ENCODE assay signal across 8 mouse cellular contexts in the genomic region with DNA sequence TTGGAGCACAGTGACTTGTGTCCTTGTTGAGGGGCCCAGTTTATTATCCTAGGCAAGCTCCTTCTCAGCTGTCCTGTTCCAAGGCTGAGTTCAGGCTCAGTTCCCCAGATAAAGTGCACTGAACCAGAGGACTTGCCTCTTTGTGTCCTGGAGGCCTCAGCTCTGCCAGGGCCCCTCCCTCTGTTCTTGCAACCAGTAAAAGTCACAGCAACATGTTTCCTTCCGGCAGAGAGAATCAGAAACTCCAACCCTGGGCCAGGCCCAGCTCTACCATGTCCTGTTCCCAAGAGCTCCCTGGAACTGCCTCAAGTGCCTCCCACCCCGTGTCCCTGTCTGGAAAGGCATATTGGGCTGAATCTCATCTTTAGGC. TPM values are rescaled to one million over a fixed set of nuclear protein-coding genes. Genes with fewer than 3 reads are reported as not detected.
DNase-seq lines count a peak whose midpoint lies in the region; ATAC-seq lines count a peak whose summit lies in the region.

No protein-coding gene starts in this region.

- 0 out of 2 replicates have a peak overlapping the region, but pooled peaks have one; percentile 38 for H3K27ac ChIP-seq in neural tube, embryonic 13.5 days (replicated peaks)
- no peak overlapping the region for H3K27ac ChIP-seq in midbrain, embryonic 10.5 days (replicated peaks)

- H3K4me1 ChIP-seq in neural tube, embryonic 13.5 days (replicated peaks), result 0 out of 2 replicates have a peak, but pooled peaks cover 5% of the 10 kb centered on the region
- H3K4me1 ChIP-seq in midbrain, embryonic 10.5 days, result peaks cover 7% of the 10 kb centered on the region; the same call in 1 of the 2 replicates

- DNase-seq in neural tube, embryonic 10.5 days (ENCODE audit: extremely low spot score, low spot score), result no peak
- peak; percentile 50 for DNase-seq in gastrocnemius, postnatal 10 days
- DNase-seq in kidney, adult 18-20 months, result peak; percentile 75
- DNase-seq in lung, postnatal 4 days, result peak; percentile 70 to 82
- DNase-seq in layer of hippocampus, adult 9-11 months, result no peak
- DNase-seq in right cerebral cortex, postnatal 4 days, result no peak
- DNase-seq in midbrain, embryonic 10.5 days (ENCODE audit: low spot score), result no peak

- WGBS in neural tube, embryonic 13.5 days, result 44% methylated on average over 2 of the region's 2 CpGs
- 66% methylated on average over 2 of the region's 2 CpGs for whole genome bisulfite sequencing in midbrain, embryonic 10.5 days

- no peak overlapping the region for H3K9ac ChIP-seq in neural tube, embryonic 13.5 days

- no peaks in the 10 kb centered on the region for H3K9me3 ChIP-seq in neural tube, embryonic 13.5 days
- H3K9me3 ChIP-seq in midbrain, embryonic 10.5 days (replicated peaks), result no peaks in the 10 kb centered on the region

- no peak overlapping the region for H3K4me3 ChIP-seq in neural tube, embryonic 13.5 days
- H3K4me3 ChIP-seq in midbrain, embryonic 10.5 days, result no peak overlapping the region

- H3K27me3 ChIP-seq in neural tube, embryonic 13.5 days, result no peaks in the 10 kb centered on the region
- no peaks in the 10 kb centered on the region for H3K27me3 ChIP-seq in midbrain, embryonic 10.5 days (ENCODE audit: low read depth, poor library complexity, severe bottlenecking)

- H3K36me3 ChIP-seq in neural tube, embryonic 13.5 days, result peaks cover 30% of the 10 kb centered on the region
- H3K36me3 ChIP-seq in midbrain, embryonic 10.5 days, result peaks cover 30% of the 10 kb centered on the region

- H3K4me2 ChIP-seq in neural tube, embryonic 13.5 days, result no peak overlapping the region

- no peak for ATAC-seq in neural tube, embryonic 13.5 days (ENCODE audit: low read depth)

RNA-seq across cellular contexts. Expression of gene Castor1, which starts 14.3 kb away (rescaled TPM):
- 3.5 and 4.1 TPM in 2 replicates for polyA plus RNA-seq in neural tube, embryonic 13.5 days (2015; fragmentation: Nextera tagmentation; extraction: Ambion mirVana)
- total RNA-seq in gastrocnemius, postnatal 10 days (2021), result 1 to 10 TPM; 5.9 to 6.9 TPM
- polyA plus RNA-seq in midbrain, embryonic 10.5 days (2016; fragmentation: Nextera tagmentation; extraction: Ambion mirVana), result 2.7 and 3.4 TPM in 2 replicates

RNA-seq across cellular contexts. Expression of gene Tbc1d10a, which starts 17.1 kb away (rescaled TPM):
- polyA plus RNA-seq in neural tube, embryonic 13.5 days (2015; fragmentation: Nextera tagmentation; extraction: Ambion mirVana), result 30.0 and 30.3 TPM in 2 replicates
- 1 to 10 TPM; 6.1 to 8.2 TPM for total RNA-seq in gastrocnemius, postnatal 10 days (2021)
- 26.3 and 26.4 TPM in 2 replicates for polyA plus RNA-seq in midbrain, embryonic 10.5 days (2016; fragmentation: Nextera tagmentation; extraction: Ambion mirVana)

RNA-seq across cellular contexts. Expression of gene Osm, which starts 32.5 kb away (rescaled TPM):
- polyA plus RNA-seq in neural tube, embryonic 13.5 days (2015; fragmentation: Nextera tagmentation; extraction: Ambion mirVana), result not detected in 2 replicates
- not detected for total RNA-seq in gastrocnemius, postnatal 10 days (2021)
- 0.05 TPM in 1 of 2 replicates, not detected in the other for polyA plus RNA-seq in midbrain, embryonic 10.5 days (2016; fragmentation: Nextera tagmentation; extraction: Ambion mirVana)

RNA-seq across cellular contexts. Expression of gene Sf3a1, which starts 43.5 kb away (rescaled TPM):
- 52.3 and 59.6 TPM in 2 replicates for polyA plus RNA-seq in neural tube, embryonic 13.5 days (2015; fragmentation: Nextera tagmentation; extraction: Ambion mirVana)
- total RNA-seq in gastrocnemius, postnatal 10 days (2021), result 10 to 100 TPM; 28.1 to 32.6 TPM
- polyA plus RNA-seq in midbrain, embryonic 10.5 days (2016; fragmentation: Nextera tagmentation; extraction: Ambion mirVana), result 95.2 and 97.1 TPM in 2 replicates

RNA-seq across cellular contexts. Expression of gene Ccdc157, which starts 43.6 kb away (rescaled TPM):
- 7.6 and 7.9 TPM in 2 replicates for polyA plus RNA-seq in neural tube, embryonic 13.5 days (2015; fragmentation: Nextera tagmentation; extraction: Ambion mirVana)
- 1 to 10 TPM; 5.9 to 8.8 TPM for total RNA-seq in gastrocnemius, postnatal 10 days (2021)
- 6.9 and 8.3 TPM in 2 replicates for polyA plus RNA-seq in midbrain, embryonic 10.5 days (2016; fragmentation: Nextera tagmentation; extraction: Ambion mirVana)

Comparison
In these comparisons a context has a peak if more than half of its experiments do, and no peak if none do; other contexts are left out.
1. DNase-seq: peak in gastrocnemius, postnatal 10 days (single experiment), kidney, adult 18-20 months (single experiment) and lung, postnatal 4 days (2 of 2); none in neural tube, embryonic 10.5 days (single experiment), layer of hippocampus, adult 9-11 months (single experiment), right cerebral cortex, postnatal 4 days (single experiment) and midbrain, embryonic 10.5 days (single experiment).